Mouse (Mus musculus) ES-Bruce4 (cell line): Measurements from ENCODE around the gene Tle3.

Experiments used
- CTCF ChIP-seq: IDR thresholded peaks from one replicate; pipeline ENCODE4 v1.8.1; 2011; ENCODE audit warnings: low read depth, low read length
- EP300 ChIP-seq: IDR thresholded peaks from 2 replicates; pipeline ENCODE4 v1.6.1; 2011; ENCODE audit warnings: low read depth, low read length; ENCODE audit not compliant: insufficient read depth
- POLR2A ChIP-seq: IDR thresholded peaks from one replicate; pipeline ENCODE4 v1.8.1; 2011; ENCODE audit warnings: low read length; ENCODE audit not compliant: insufficient read depth

DNA sequence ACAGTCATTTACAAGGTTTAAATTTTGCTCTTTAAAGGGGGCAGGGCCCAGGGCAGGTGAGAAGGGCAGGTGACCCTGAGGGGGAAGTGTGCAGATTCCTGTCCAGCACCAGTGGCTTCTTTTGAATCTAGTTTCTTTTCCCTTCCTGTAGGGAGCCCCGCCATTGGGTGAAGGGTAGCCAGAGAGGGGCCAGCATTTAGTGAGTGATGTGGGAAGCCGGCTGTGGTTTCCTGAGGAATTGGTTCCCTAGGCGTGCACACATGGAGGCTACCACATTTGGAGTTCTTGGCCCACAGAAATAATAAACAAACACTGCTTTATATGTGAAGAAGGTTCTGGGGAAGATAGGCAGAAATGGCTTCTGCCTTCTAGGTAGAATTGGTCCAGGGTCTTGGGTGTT lies 4.5 kb downstream of the Tle3 start:
- TF ChIP-seq POLR2A = no peak
- no peak for TF ChIP-seq CTCF
- TF ChIP-seq EP300 = no peak
